Mouse (Mus musculus) intestine, postnatal 0 days (tissue): ENCODE results near the gene Olfr1250. TPM values are rescaled to one million over a fixed set of nuclear protein-coding genes. Genes with fewer than 3 reads are reported as not detected.
"Not testable (repeated sequence)": the region's sequence is repeated elsewhere in the genome, so short reads cannot be mapped to it uniquely, and the experiment has no call there.

Source experiments
- ATAC-seq: fragments of 200-750 bp; cut with Nextera tagmentation; 2 replicates; pipeline ENCODE4 v1.8.0; 2017; ENCODE audit warnings: mild to moderate bottlenecking, moderate TSS enrichment, moderate library complexity
- H3K27ac ChIP-seq: fragments of 300-500 bp; sonication (generic); 2 replicates; pipeline ENCODE4 v1.5.1; 2014; ENCODE audit warnings: mild to moderate bottlenecking, low read depth, low read length, moderate library complexity
- H3K27me3 ChIP-seq: fragments of 300-500 bp; sonication (generic); replicated peaks from 2 replicates; pipeline ENCODE4 v1.6.1; 2014; ENCODE audit warnings: low read length, mixed read lengths; ENCODE audit not compliant: control insufficient read depth, insufficient read depth
- H3K36me3 ChIP-seq: fragments of 300-500 bp; sonication (generic); 2 replicates; pipeline ENCODE4 v1.6.1; 2014; ENCODE audit warnings: mild to moderate bottlenecking, moderate library complexity; ENCODE audit not compliant: control insufficient read depth, insufficient read depth
- H3K4me1 ChIP-seq: fragments of 300-500 bp; sonication (generic); replicated peaks from 2 replicates; pipeline ENCODE4 v1.6.1; 2014; ENCODE audit warnings: antibody characterized with exemption, low read length, mixed read lengths; ENCODE audit not compliant: control insufficient read depth, insufficient read depth
- H3K4me2 ChIP-seq: fragments of 300-500 bp; sonication (generic); replicated peaks from 2 replicates; pipeline ENCODE4 v1.6.1; 2014; ENCODE audit warnings: low read depth, mild to moderate bottlenecking, moderate library complexity
- H3K4me3 ChIP-seq: fragments of 300-500 bp; sonication (generic); 2 replicates; pipeline ENCODE4 v1.5.1; 2014; ENCODE audit warnings: low read depth, low read length
- H3K9ac ChIP-seq: fragments of 300-500 bp; sonication (generic); 2 replicates; pipeline ENCODE4 v1.6.1; 2014; ENCODE audit warnings: mild to moderate bottlenecking, low read depth, low read length
- H3K9me3 ChIP-seq: fragments of 300-500 bp; sonication (generic); 2 replicates; pipeline ENCODE4 v1.6.1; 2016; ENCODE audit warnings: mixed run types; ENCODE audit not compliant: control insufficient read depth
- CTCF ChIP-seq: sonication (generic); IDR thresholded peaks from 2 replicates; pipeline ENCODE4 v1.5.1; 2016; ENCODE audit warnings: low read depth, mild to moderate bottlenecking, control low read depth, antibody characterized with exemption, moderate library complexity
- WGBS: fragments of 180-500 bp; shearing (Covaris S2); extraction: QIAGEN DNeasy Blood & Tissue Kit; methylation state at CpG from one replicate; pipeline ENCODE4 v1.1.7; 2014; 5-methylcytosine and 5-hydroxymethylcytosine counted together
- polyA plus RNA-seq: library from polyadenylated mRNA; unstranded; fragments of >200 nt; fragmentation: Nextera tagmentation; extraction: Ambion mirVana; gene quantifications from 2 replicates; pipeline ENCODE4 v1.2.1, GENCODE M21; 2015

The Olfr1250 gene
- polyA plus RNA-seq = not detected in 2 replicates

GRCm38 (mm10) chr2:89661367-89661766 is at the start of gene Olfr1250:
TSS of gene Olfr1250 (minus strand) at chr2:89661467.
- no peak within 1 kb of the TSS for H3K9ac ChIP-seq
- H3K9me3 ChIP-seq = no peaks in the 10 kb centered on the region
- no peak within 1 kb of the TSS for H3K4me2 ChIP-seq
- ATAC-seq = no peak
- H3K27ac ChIP-seq = no peak within 1 kb of the TSS
- no peak within 1 kb of the TSS for H3K4me3 ChIP-seq
- H3K27me3 ChIP-seq = no peaks in the 10 kb centered on the region
- no peaks in the 10 kb centered on the region for H3K36me3 ChIP-seq
- no peak for TF ChIP-seq CTCF
- H3K4me1 ChIP-seq = no peaks in the 10 kb centered on the region

GRCm38 (mm10) chr2:89691980-89692379 is 30.7 kb upstream of the Olfr1250 start:
- Histone ChIP-seq H3K4me3 (no peak overlapping the region), H3K9me3 (no peaks in the 10 kb centered on the region), H3K27ac (no peak overlapping the region), H3K4me1 (no peaks in the 10 kb centered on the region), H3K4me2 (no peak overlapping the region), H3K27me3 (no peaks in the 10 kb centered on the region), H3K9ac (no peak overlapping the region), H3K36me3 (no peaks in the 10 kb centered on the region)
- no peak for TF ChIP-seq CTCF
- ATAC-seq = no peak
- 89% methylated on average over 6 of the region's 6 CpGs for WGBS

- H3K4me2 ChIP-seq = no peak within 1 kb of the TSS
- H3K36me3 ChIP-seq = no peaks in the 10 kb centered on the region
- ATAC-seq = no peak
- H3K27me3 ChIP-seq = no peaks in the 10 kb centered on the region
- no peak within 1 kb of the TSS for H3K27ac ChIP-seq
- no peaks in the 10 kb centered on the region for H3K4me1 ChIP-seq
- no peaks in the 10 kb centered on the region for H3K9me3 ChIP-seq
- H3K4me3 ChIP-seq = no peak within 1 kb of the TSS
- H3K9ac ChIP-seq = no peak within 1 kb of the TSS
- TF ChIP-seq CTCF = no peak
These were observed 10.6 kb upstream of the Olfr1250 start, which contains the start of gene Olfr1251 for GRCm38 (mm10) chr2:89671836-89672235. TSS of gene Olfr1251 (minus strand) at chr2:89671936.

GRCm38 (mm10) chr2:89634883-89635282 is 26.4 kb downstream of the Olfr1250 start, which contains the start of gene Olfr1249:
TSS of gene Olfr1249 (minus strand) at chr2:89634983.
- H3K4me1 ChIP-seq = no peaks in the 10 kb centered on the region
- no peak for ATAC-seq
- no peak within 1 kb of the TSS for H3K27ac ChIP-seq
- no peak for TF ChIP-seq CTCF
- no peaks in the 10 kb centered on the region for H3K27me3 ChIP-seq
- H3K4me2 ChIP-seq = no peak within 1 kb of the TSS
- no peak within 1 kb of the TSS for H3K9ac ChIP-seq
- H3K9me3 ChIP-seq = no peaks in the 10 kb centered on the region
- WGBS = 89% methylated on average over 2 of the region's 2 CpGs
- no peak within 1 kb of the TSS for H3K4me3 ChIP-seq
- no peaks in the 10 kb centered on the region for H3K36me3 ChIP-seq

- not testable (repeated sequence) for H3K4me1 ChIP-seq, H3K4me2 ChIP-seq, H3K4me3 ChIP-seq, ATAC-seq, H3K36me3 ChIP-seq, H3K9ac ChIP-seq, H3K9me3 ChIP-seq, H3K27me3 ChIP-seq, H3K27ac ChIP-seq
- WGBS = 97% methylated on average over 1 of the region's 1 CpGs
These were observed 43.1 kb downstream of the Olfr1250 start, which contains the start of gene Olfr1248 for GRCm38 (mm10) chr2:89618145-89618544. TSS of gene Olfr1248 (minus strand) at chr2:89618245.

- no peak within 1 kb of the TSS for H3K4me2 ChIP-seq
- 88% methylated on average over 2 of the region's 2 CpGs for WGBS
- H3K27ac ChIP-seq = no peak within 1 kb of the TSS
- H3K36me3 ChIP-seq = no peaks in the 10 kb centered on the region
- TF ChIP-seq CTCF = no peak
- no peak for ATAC-seq
- H3K27me3 ChIP-seq = no peaks in the 10 kb centered on the region
- H3K9ac ChIP-seq = no peak within 1 kb of the TSS
- no peak within 1 kb of the TSS for H3K4me3 ChIP-seq
- H3K9me3 ChIP-seq = no peaks in the 10 kb centered on the region
- H3K4me1 ChIP-seq = no peaks in the 10 kb centered on the region
These were observed 47.2 kb downstream of the Olfr1250 start, which contains the start of gene Olfr1247 for GRCm38 (mm10) chr2:89614030-89614429. TSS of gene Olfr1247 (minus strand) at chr2:89614130.

Other genes with a start within 250 kb of the Olfr1250 start
- not detected in 2 replicates for gene Olfr1239, start 241.1 kb downstream of the Olfr1250 start, polyA plus RNA-seq
- gene Olfr1240, start 218.5 kb downstream of the Olfr1250 start, polyA plus RNA-seq = not detected in 2 replicates
- not detected in 2 replicates for gene Olfr1241, start 174.3 kb downstream of the Olfr1250 start, polyA plus RNA-seq
- not detected in 2 replicates for gene Olfr1242, start 163.1 kb downstream of the Olfr1250 start, polyA plus RNA-seq
- gene Olfr1243, start 130.0 kb downstream of the Olfr1250 start, polyA plus RNA-seq = not detected in 2 replicates
- not detected in 2 replicates for gene Olfr1245, start 83.0 kb downstream of the Olfr1250 start, polyA plus RNA-seq
- gene Olfr1246, start 68.3 kb downstream of the Olfr1250 start, polyA plus RNA-seq = not detected in 2 replicates
- not detected in 2 replicates for gene Olfr1247, start 47.3 kb downstream of the Olfr1250 start, polyA plus RNA-seq
- gene Olfr1248, start 43.2 kb downstream of the Olfr1250 start, polyA plus RNA-seq = not detected in 2 replicates
- not detected in 2 replicates for gene Olfr1249, start 26.5 kb downstream of the Olfr1250 start, polyA plus RNA-seq
- gene Olfr1251, start 10.5 kb upstream of the Olfr1250 start, polyA plus RNA-seq = not detected in 2 replicates
- not detected in 2 replicates for gene Olfr1252, start 63.5 kb upstream of the Olfr1250 start, polyA plus RNA-seq
- gene Olfr1253, start 95.6 kb upstream of the Olfr1250 start, polyA plus RNA-seq = not detected in 2 replicates
- gene Olfr1254, start 132.2 kb upstream of the Olfr1250 start, polyA plus RNA-seq = not detected in 2 replicates
- not detected in 2 replicates for gene Olfr1255, start 150.6 kb upstream of the Olfr1250 start, polyA plus RNA-seq
- gene Olfr1256, start 180.1 kb upstream of the Olfr1250 start, polyA plus RNA-seq = not detected in 2 replicates
- not detected in 2 replicates for gene Olfr48, start 186.7 kb upstream of the Olfr1250 start, polyA plus RNA-seq
- gene Olfr1257, start 217.0 kb upstream of the Olfr1250 start, polyA plus RNA-seq = not detected in 2 replicates